Mouse (Mus musculus) mesoderm, embryonic 11.5 days (tissue): ENCODE data around the gene Mgat1.
"Not testable (repeated sequence)": the region's sequence is repeated elsewhere in the genome, so short reads cannot be mapped to it uniquely, and the experiment has no call there.

Experiments used
- DNase-seq: peaks from one replicate; pipeline ENCODE4 v3.0.0-alpha.2; 2012; ENCODE audit warnings: low read depth, low spot score

Gene Mgat1

DNA sequence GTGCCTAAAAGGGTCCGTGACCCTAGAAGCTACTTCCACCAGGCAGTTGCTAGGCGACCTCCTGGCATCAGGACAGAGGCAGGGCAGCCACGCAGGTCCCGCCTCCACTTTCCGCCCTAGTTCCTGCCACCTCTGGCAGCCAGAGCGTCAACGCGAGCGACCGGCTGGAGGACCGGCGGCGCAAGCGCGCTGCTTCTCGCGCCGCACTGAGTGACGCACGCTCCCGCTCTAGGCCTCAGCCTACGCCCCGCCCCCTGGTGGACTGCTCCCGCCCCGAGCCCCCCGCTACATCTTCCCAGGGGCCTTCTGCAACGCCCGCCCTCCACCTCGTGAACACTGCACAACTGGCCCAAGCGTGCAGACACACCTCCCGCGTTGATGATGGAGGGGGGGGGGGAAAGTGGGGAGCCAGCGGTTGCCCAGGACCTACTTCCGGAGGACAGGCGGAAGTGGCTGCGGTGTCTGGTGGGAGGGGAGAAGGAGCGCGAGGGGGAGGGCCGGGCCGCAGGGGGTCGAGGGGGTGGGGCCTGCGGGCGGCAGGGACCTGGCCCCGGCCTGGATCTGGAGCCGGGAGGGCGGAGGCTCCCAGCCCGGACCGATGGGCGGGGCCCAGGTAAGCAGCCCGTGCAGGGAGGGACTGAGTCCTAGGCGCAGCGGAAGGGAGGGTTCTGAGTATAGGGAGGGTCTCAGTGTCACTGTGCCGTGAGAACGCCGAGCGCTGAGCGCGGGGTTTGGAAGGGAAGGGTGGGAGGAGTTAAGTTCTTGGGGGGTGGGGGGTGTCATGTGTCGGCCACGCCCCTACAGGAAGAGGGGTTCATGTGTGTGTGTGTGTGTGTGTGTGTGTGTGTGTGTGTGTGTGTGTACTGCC, at the start of gene Mgat1:
Gene Mgat1 (plus strand): TSS at position 465 of the 868 bp plus-strand sequence.
- DNase-seq = peak; percentile 96

DNA sequence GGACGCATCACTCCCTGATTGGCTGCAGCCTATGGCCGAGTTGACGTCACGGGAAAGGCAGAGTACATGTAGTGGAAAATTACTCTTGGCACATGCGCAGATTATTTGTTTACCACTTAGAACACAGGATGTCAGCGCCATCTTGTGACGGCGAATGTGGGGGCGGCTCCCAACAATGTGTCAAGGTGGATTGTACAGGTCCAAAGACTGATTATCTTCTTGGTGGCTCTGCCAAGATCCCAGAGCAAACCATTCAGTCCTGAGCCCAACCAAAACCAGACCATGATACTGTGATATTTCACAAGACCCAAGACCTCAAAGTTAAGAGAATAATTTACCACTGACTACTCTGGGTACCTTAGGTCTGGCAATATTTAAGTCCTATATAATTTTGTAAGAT, 49.2 kb upstream of the Mgat1 start:
- not testable (repeated sequence) for DNase-seq

DNA sequence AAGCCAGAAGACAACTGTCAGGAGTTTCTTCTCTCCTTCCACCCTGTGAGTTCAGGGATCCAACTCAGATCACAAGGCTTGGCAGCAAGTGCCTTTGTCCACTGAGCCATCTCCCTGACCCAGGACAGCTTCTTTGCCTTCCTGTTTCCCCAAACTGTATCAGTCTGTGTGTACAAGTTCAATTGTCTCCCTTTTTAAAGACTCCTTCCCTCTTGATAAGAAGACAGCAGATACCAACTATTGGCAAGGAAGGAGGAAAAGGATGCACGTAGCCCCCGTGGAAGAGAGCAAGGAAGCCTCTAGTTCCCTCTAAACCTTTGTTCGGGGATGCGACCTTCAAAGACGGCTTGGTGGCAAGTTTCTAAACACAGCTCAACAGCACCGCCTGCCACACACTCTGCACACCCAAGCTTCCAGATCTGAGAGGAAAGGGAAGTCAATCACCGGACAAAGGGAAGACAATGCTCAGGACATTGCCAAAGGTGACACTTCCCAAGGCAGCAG, 48.1 kb upstream of the Mgat1 start:
- DNase-seq = no peak

DNA sequence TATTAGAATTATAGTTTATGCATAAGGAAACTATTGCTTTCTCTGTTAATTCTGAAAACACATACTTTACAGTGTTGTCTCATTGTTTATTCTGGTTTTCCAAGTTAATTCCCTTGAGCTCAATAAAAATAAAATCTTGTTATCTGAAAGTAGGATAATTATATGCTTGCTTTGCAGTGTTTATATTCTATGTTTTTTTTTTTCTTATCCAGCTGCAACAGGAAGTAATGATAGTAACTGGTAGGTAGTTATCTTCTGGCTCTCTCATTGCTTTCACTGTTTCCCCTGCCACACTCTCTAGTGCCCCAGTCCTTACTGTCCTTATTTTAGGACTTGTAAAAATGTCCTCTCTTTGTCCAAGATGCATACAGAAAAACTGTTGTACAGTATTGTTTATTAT, 43.3 kb upstream of the Mgat1 start:
- DNase-seq = no peak

DNA sequence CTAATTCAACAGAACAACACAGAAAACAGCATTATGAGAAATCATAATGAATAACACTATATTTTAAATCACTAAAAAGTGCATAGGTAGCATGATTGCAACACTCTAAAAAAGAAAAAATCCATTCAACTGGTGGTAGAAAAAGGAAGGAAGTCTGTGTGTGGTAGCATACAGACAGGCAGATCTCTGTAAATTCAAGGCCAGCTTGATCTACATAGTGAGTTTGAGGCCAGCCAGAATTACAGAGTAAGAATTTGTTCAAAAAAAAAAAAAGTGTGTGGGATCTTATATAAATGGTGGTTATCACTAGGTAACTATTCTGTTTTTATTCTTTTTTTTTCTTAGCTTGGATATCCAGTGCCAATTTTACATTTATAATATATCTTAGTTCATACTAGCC, 42.8 kb upstream of the Mgat1 start:
- DNase-seq = no peak

DNA sequence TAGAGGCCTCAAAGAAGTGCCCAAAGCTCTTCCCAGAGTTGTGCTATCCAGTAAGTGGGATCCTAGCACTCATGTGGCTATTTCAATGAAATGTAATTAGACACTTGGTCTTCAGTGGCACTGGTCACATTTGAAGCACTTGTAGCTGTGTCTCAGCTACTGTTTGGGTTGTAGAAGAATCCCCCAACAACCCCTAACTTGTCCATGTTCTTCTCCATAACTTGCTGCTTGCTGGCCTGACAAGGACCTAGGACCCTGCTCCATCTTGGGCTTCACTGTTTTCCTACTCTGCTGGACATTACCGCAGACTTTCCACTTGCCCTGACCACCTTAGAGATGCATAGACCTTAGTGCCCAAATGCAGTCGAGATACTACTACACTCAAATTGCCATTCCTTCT, 41.9 kb upstream of the Mgat1 start:
- no peak for DNase-seq

DNA sequence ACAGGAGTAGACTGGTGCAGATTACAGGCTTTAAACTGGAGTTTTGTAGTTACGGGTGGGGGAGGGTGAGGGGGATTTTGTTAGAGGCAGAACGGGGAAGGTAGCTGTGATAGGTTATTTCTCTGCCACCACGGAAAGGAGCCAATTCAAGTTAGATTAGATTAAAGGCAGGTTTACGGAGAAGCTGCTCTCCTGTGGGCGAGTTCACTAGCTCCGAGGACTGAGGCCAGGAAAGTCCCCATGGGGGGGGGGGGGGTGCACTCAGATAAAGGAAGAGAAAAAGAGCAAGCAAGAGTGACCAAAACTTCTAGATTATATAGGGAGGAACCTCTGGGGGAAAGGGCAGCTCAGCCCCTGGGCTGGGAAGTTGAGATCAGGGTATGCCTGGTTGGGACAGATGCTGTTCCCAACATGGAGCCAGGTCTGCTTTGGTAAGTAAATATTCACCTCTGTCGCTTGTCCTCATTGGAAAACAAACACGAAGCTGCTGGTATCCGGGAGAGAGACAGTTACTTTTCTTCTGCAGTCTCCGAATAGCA, 41.4 kb upstream of the Mgat1 start:
- DNase-seq = peak; percentile 28

DNA sequence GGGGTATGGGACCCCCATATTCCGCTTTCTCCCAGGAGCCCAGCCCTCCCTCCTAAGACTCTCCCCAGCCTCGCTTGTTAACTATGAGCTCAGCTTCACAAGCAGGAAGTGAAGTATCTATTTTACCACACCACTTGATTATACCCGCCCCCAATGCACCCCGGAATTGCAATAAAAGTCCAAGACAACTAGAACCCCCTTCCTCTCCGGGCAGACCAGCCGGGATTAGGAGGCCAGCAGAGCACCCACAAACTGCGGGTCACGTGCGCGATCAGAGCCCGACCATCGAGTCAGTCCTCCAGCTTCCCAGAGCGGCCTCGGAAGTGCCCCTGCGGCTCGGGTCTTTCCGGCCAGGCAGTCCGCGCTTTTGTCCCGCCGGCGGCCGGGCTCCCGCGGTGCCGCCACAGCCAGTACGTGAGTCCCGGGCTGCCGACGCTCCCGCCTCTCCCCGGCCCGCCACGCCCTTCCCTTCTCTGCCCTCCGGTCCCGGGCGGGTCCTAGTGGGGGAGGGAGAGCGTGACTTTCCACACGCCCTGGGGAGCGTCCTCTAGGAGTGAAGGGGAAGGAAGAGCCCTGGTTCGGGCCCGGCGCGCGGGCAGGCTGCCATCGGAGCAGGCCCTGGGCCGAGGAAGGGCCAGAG, 40.7 kb upstream of the Mgat1 start, which contains the start of gene Zfp62:
Gene Zfp62 (plus strand): TSS at position 164 of the 640 bp plus-strand sequence.
- DNase-seq = peak; percentile 94

DNA sequence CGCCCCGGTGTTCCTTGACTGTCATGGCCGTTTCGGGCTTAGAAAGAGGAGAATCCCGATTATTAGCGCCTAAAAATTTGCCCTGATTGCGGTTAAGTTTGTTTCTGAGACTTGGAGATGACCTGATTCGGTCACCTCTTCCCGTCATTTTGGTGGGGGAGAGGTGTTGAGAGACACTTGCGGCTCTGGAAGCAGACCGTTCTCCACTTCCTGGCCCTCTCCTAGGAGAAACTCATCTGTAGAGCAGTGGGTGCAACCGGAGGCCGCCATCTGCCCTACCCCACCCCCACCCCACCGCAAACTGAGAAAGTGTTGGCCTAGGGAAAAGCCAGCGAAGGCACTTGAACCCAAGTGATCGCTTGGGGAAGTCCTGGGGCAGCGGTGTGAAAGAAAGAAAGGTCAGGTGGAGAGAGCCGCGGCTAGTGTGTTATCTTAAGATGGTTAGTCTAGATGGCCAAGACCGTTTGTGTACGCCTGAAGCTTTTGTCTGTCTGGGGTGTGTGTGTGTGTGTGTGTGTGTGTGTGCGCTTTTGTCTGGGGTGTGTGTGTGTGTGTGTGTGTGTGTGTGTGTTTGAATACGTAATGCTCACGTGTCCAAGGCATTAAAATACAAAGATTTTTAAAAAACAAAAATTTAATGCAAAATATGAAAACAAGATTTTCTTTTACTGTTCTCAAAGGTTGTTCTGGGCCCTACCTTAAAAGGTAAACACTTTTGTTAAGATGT, 40.1 kb upstream of the Mgat1 start:
- DNase-seq = peak; percentile 72

DNA sequence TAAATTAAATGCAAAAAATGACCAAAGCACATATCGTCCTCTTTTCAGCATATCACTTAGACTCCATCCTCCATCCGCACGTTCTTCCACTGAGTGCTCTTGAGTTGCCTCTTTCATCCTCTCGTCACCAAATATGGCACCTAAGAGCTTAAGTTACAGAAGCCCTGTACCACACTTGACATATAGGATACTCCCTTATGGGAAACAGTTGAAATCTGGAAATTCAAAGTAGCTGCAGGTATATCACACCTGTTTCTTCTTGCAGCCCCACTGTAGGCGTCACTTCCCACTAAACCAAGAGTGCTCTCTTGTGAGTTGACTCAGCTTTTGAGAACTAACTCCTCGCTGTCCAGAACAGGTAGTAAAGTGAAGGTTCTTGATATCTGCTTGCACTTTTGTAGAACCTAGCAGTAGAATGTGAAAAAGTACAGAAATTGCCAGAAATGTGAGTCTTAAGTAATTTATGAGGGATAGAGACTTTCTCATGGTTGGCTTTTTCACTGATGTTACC, 38.9 kb upstream of the Mgat1 start:
- no peak for DNase-seq

DNA sequence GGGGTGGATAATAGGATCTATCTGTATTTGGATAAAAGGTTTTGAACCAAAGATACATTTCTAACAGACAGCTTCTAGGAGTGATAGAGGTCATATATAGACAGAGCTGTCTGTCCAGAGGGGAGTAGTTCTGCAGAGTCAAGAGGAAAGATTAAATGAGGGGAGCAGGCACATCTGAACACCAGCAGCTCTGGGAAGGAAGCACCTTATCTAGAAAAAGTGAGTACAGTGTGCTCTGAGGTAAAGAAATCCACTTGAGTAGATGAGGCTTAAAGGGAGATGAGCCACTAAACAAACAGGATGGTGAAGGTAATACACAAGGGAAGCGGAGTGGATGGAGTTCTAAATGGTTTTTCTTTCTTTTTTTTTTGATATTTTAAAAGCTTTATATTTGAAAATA, 36.5 kb upstream of the Mgat1 start:
- no peak for DNase-seq

DNA sequence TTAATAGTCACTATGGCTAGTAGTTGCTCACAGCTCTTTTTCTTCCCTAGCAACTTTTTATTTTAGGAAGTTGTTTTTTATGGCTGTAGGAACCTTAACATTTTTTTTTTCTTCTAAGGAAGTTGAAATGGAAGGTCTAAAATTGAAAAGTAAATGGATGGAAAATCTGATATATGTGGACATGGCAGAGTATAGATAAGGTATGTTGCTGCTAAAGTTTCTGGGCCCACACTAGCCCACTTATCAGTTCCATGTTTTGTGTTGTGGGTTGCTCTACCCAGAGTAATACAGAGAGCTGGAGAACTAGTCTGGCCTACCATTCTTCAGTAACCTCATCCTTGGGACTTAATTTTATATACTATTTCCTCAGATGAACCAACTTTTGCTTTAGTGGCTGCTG, 31.4 kb upstream of the Mgat1 start:
- no peak for DNase-seq

DNA sequence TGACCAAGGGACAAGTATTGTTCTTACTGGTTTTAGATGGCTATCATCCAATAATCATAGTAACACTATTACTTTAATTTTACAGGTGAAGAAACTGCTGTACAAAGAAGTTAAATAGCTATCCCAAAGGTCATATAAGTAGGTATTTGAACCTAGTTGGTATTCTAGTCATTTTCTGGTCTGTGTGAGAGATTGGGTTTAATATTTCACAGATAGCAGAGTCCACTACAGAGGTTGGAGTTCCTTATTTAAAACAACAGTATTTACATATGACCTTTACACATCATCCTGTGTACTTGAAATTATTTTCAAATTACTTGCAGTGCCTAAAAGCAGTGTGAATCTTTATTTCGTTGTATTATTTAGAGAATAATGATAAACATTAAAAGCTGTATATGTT, 30.5 kb upstream of the Mgat1 start:
- no peak for DNase-seq

DNA sequence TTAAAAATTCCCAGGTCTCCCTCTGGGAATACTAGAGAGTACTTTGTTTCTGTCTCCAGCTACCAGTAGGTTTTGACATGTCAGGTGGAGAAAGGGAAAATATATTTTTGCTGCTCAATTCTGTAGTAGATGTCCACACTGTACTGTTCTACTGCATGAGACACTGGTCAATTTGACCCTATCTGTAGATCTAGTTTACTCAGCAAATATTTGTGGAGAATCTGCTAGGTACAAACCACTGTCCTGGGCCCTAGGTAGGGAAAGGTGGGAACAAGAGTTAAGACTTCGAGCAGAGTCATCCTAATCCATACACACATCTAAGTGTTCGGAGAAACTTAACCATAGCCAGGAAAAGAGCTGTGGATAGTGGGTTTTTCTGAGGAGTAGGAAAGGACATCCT, 24.7 kb upstream of the Mgat1 start:
- DNase-seq = no peak

DNA sequence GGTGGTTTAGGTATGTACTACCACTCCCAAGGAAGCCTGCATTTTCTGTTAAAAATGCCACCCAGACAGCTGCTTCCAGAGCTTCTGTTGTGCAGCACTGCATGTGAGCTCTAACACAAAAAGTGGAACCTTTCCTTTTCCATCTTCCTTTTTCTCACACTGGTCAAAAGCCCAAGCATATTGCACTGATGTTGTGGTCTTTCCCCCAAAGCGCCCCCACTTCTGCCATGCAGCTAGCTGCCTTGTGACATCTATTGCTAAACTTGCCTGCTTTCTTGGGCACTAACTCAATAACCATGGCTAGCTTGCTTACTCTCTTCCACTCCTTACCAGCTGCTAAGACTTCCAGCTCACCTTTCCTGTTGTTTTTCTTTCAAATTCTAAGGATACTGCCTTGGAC, 19.5 kb upstream of the Mgat1 start:
- DNase-seq = no peak

DNA sequence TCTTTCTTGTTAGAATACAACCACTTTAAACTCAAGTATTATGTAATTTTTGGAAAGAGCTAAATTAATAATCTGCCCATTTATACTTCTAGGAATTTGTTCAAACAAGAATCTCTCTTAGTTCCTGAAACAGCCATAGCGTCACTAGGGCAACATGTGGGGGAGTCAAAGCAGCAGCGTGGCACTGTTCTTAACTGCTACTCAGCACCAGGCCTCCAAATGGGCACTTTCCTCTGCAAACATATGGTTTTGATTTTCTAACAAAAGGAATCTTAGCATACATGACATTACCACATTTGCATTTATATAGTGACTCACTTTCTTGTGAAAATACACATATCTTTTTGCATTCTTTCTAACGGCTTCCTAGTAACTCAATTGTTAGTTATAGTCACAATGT, 11.2 kb upstream of the Mgat1 start:
- no peak for DNase-seq

DNA sequence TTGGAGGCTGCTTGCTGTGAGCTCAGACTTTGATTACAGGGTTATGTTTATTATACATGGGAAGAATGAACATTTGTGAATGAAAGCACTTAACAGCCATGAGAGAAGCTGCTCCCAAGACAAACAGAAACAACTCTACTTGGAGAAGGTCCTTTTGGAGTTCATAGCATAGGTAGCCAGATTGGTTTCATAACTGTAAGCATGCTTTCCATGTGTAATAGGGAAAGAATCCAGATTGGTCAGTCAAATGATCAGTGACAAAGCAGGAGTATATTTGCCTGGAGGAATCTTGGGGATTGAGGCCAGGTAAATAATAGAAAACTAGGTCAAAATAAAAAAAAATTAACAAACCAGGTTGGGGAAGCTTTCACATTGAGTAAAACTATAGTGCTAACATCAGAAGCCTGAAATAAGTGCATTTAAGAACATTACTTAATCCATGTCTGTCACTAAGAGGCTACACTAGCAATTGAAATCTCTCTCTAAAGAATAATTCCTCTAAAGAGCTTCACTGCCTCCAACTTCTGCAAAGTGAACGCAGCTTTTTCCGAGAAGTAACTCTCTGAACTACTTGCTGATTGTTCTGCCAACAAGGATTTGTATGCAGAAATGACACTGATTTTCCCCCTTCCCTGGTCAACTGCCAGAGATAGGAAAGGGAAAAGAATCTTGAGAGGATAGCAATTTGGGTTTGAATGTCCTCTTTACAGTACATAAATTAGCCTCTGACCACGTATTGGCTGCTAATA, 8.4 kb upstream of the Mgat1 start:
- no peak for DNase-seq

DNA sequence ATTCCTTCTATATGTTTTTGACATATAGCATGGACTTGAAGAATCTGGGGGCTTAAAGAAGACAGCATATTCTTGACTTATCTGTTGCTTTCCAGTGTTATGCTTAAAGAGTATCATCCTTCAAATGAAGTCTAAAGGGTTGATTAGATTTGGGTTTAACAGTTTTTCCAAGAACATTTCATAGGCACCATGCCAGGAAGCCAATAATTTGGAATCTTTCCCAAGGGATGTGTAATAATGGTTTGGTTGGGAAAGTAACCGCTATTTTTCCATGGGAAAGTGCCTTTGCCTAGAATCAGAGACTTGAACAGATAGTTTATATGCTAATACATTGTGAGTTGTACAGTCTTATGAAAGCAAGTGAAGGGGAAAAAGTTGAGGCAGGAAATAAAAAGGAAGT, 7.1 kb upstream of the Mgat1 start:
- DNase-seq = no peak

DNA sequence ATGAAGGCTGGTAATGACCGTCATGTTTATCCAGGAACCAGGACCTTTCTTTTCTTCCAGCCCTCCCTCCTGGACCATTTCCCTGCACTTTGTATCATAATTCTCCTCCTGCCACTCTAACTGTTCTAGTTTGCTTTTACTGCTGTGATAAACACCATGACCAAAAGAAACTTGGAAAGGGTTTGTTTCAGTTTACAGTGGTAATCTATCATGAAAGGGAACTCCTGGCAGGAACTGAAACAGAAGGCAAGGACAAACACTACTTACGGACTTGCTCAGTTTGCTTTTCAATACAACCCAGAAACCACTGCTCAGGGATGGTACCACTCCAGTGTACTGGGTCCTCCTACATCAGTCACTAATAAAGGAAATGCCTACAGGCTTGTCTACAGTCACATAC, 6.5 kb upstream of the Mgat1 start:
- DNase-seq = no peak

DNA sequence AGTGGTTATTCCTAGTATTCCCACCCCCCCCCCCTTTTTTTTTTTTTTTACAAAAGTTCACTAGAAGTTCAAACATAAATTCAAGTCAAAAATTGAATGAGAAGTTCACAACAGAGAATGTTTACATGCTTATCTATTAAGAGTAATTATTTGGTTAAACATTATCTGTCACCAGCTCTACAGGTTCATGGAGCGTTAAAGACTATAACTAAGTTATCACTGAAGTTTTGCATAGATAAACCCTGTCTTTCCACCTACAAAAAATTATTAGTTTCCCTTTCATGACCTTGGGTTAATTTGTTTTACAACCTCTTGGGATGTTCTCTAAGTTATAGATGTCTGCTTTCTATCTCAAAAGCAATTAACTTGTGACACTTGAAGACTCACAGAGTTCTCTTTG, 3.7 kb upstream of the Mgat1 start:
- no peak for DNase-seq

DNA sequence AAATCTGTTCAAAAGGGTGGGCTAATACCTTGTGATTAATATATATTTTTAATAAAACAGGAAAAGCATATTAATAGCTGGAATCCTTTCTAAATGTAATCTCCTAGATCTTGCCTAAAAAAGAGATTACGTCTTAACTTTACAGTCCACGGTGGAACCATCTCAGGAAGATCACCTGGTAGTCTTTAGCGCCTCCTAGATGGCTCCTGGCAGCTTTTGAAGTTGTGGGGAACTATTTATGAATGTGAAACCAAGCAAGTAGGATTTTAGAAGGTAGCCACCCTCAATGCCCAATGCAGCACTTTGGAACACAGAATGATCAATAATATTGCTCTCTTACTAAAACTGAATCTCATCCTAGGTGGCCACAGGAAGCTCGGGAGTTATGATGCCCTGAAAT, 3.1 kb upstream of the Mgat1 start:
- no peak for DNase-seq
